Mouse (Mus musculus) liver, adult 2 months (tissue): ENCODE data around the gene Purb. TPM values are rescaled to one million over a fixed set of nuclear protein-coding genes. Genes with fewer than 3 reads are reported as not detected.

ENCODE experiments used
- DNase-seq: peaks from one replicate; pipeline ENCODE4 v3.0.0-alpha.2; 2011; ENCODE audit warnings: low read depth, low spot score; ENCODE audit errors: extremely low read depth
- H3K27ac ChIP-seq: fragments of 200-500 bp; replicated peaks from 2 replicates; pipeline ENCODE4 v1.5.1; 2012; ENCODE audit warnings: low read depth, mild to moderate bottlenecking, control low read depth, inconsistent platforms, low read length; ENCODE audit not compliant: insufficient read depth
- H3K27me3 ChIP-seq: fragments of 200-500 bp; 2 replicates; pipeline ENCODE4 v1.6.1; 2012; ENCODE audit warnings: mild to moderate bottlenecking, moderate library complexity, low read length, inconsistent platforms; ENCODE audit not compliant: control insufficient read depth, insufficient read depth
- H3K36me3 ChIP-seq: fragments of 200-500 bp; 2 replicates; pipeline ENCODE4 v1.6.1; 2012; ENCODE audit warnings: low read length, inconsistent platforms; ENCODE audit not compliant: control insufficient read depth, insufficient read depth
- H3K4me1 ChIP-seq: fragments of 200-500 bp; 2 replicates; pipeline ENCODE4 v1.6.1; 2011; ENCODE audit warnings: low read length; ENCODE audit not compliant: control insufficient read depth, insufficient read depth
- H3K4me3 ChIP-seq: fragments of 200-500 bp; 2 replicates; pipeline ENCODE4 v1.5.1; 2011; ENCODE audit warnings: low read depth, mild to moderate bottlenecking, control low read depth, low read length, moderate library complexity; ENCODE audit not compliant: insufficient read depth
- H3K79me2 ChIP-seq: fragments of 200-500 bp; 2 replicates; pipeline ENCODE4 v1.6.1; 2012; ENCODE audit warnings: inconsistent platforms, mild to moderate bottlenecking, low read length, moderate library complexity; ENCODE audit not compliant: control insufficient read depth, insufficient read depth
- H3K9ac ChIP-seq: fragments of 200-500 bp; 2 replicates; pipeline ENCODE4 v1.6.1; 2012; ENCODE audit warnings: low read depth, mild to moderate bottlenecking, control low read depth, inconsistent platforms, low read length
- CTCF ChIP-seq: fragments of 200-500 bp; IDR thresholded peaks from 2 replicates; pipeline ENCODE4 v1.5.1; 2011; ENCODE audit warnings: low read depth, low read length, control low read depth
- POLR2A ChIP-seq: fragments of 200-500 bp; IDR thresholded peaks from 2 replicates; pipeline ENCODE4 v1.6.1; 2011; ENCODE audit warnings: low read length, control low read depth; ENCODE audit not compliant: insufficient read depth; ENCODE audit errors: extremely low read depth
- WGBS: fragments of 180-500 bp; shearing (Covaris S2); methylation state at CpG from one replicate; pipeline ENCODE4 v1.1.7; 2018; 5-methylcytosine and 5-hydroxymethylcytosine counted together
- polyA plus RNA-seq: library from polyadenylated mRNA; depleted of rRNA; stranded (reverse); fragments of >200 nt; gene quantifications from 2 replicates; pipeline ENCODE4 v1.2.3, GENCODE M21; 2012
- total RNA-seq: library from RNA; depleted of rRNA; stranded (reverse); fragments of >200 nt; gene quantifications from 2 replicates; pipeline ENCODE4 v1.2.3, GENCODE M21; 2014

Purb gene
- total and polyA plus RNA-seq, 2 experiments, result 2.5 to 11.2 TPM

DNA sequence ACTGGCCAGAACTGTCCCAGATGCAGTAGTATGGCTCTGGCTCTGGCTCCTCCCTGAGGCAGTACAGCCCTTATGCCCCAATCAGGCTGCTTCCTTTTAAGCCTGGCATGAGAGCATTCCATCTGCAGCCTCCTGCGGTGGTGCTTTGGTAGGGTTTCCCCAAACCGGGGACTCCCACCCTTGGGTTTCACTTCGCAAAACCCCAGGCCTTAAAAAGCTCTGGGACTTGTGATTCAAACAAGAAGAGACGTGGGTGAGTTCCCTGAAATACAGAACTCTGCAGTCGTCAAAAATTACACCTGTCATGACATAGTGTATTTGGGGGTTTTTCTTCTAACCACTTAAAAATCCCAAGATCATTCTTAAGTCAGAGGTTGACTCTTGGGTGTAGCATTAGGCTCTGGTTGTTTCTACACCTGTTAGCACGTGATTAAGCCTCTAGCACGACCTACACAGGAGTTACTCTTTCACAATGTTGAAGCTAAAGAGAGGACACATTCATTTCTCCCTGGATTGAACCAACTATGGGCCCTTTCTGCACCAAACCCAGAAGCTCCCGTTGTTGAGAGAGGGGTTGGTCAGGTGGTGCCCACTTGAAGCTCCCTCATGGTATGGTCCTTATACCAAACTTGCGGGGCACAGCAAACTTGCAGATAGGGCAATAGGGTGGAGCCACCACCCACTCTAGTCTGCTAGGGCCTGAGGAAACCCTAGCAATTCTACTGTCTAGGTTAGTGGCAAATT is 47.2 kb upstream of the Purb start:
- H3K27me3 ChIP-seq, result no peaks in the 10 kb centered on the region
- no peak for TF ChIP-seq POLR2A
- TF ChIP-seq CTCF, result no peak
- no peaks in the 10 kb centered on the region for H3K79me2 ChIP-seq
- H3K27ac ChIP-seq, result no peak overlapping the region
- no peak overlapping the region for H3K9ac ChIP-seq
- no peak for DNase-seq
- no peak overlapping the region for H3K4me3 ChIP-seq
- 80% methylated on average over 9 of the region's 9 CpGs for WGBS
- H3K36me3 ChIP-seq, result peaks cover 23% of the 10 kb centered on the region
- no peaks in the 10 kb centered on the region; the same call in 1 of the 2 replicates for H3K4me1 ChIP-seq

DNA sequence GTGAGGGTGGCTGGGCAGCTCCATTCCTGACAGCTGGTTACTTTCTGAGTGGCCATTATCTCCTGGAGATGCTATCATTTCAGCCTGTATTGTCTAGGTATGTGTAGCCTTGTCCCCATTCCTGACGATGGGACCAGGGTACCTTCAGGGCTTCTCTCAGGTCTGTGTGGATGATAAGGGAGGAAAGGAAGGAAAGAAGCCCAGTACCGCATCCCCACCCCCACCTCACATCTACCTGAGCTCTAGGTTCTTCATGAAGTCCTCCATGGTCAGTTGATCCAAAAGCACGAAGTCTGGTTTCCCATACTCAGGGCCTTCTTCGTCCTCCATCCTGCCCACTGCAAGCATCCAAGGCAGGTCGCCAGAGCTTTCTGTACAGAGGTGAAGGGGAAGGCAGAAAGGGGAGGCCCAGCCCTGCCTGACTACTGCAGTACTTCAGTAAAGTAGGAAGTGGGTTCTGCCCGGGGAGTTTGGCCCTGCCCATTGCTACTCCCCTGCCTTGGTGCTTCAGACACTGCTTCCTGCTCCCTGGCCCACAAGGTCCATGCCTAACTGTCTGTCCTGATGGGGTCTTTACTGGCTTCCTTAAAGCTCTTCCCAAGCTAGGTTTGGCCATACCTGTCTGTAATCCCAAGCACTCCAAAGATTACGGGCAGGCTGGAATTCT is 44.9 kb upstream of the Purb start, which contains the start of gene Myo1g:
TSS of gene Myo1g (minus strand) at position 459 of the 667 bp plus-strand sequence.
- H3K4me1 ChIP-seq, result no peaks in the 10 kb centered on the region
- DNase-seq, result no peak
- H3K9ac ChIP-seq, result peak within 1 kb of the TSS; percentile 39
- H3K27ac ChIP-seq, result no peak within 1 kb of the TSS
- H3K4me3 ChIP-seq, result peak within 1 kb of the TSS; percentile 27; the same call in 1 of the 2 replicates
- no peaks in the 10 kb centered on the region for H3K79me2 ChIP-seq
- WGBS, result 76% methylated on average over 7 of the region's 7 CpGs
- H3K27me3 ChIP-seq, result no peaks in the 10 kb centered on the region
- H3K36me3 ChIP-seq, result peaks cover 12% of the 10 kb centered on the region
- no peak for TF ChIP-seq POLR2A

DNA sequence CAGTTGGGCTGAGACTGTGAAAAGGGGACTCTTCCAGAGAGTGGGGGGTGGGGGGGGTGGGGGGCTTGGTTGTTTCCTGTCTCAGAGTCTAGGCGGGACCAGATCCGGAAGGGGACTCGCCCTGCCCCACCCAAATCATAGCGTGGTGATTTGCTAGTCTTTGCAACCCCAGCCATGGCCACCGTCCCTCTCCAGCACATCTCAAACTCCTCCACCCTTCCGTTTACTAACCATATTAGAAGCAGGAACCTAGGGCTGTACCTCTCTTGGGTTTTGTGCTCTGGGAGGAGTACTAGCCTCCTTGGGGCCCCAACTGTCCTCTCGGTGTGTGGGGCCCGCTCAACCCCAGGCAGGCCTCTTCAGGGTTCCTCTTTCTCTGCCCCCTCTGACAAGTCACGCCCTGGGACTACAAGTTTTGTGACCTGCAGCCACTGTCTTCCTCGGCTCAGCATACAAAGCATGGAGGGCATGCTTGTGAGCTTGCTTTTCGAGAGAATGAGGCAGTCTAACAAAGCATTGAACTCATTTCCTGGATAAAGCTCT is 43.8 kb upstream of the Purb start:
- WGBS, result 84% methylated on average over 11 of the region's 11 CpGs
- Histone ChIP-seq H3K36me3 (peaks cover 1% of the 10 kb centered on the region; the same call in 1 of the 2 replicates), H3K4me1 (no peaks in the 10 kb centered on the region), H3K27ac (no peak overlapping the region), H3K27me3 (no peaks in the 10 kb centered on the region), H3K9ac (no peak overlapping the region; the same call in 1 of the 2 replicates), H3K4me3 (no peak overlapping the region), H3K79me2 (no peaks in the 10 kb centered on the region)
- no peak for DNase-seq
- TF ChIP-seq POLR2A, result no peak
- TF ChIP-seq CTCF, result no peak

DNA sequence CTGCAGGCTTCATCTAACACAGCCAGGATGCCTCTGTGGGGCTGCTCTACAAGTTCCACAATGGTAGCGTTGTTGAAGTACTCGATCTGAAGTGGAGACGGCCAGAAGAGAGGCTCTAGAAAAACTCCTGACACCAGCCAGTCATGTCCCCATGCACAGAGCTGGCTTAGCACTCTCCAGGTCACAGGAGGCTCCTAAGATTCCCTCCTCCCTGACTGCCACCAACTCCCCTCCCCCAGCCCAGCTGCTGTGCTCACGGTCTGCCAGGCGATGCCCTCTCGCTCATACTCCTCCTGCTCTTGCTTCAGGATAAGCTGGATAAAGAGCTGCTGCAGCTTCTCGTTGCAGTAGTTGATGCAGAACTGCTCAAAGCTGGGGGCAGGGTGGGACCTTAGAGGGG is 39.1 kb upstream of the Purb start:
- 73% methylated on average over 7 of the region's 7 CpGs for WGBS
- H3K27me3 ChIP-seq, result no peaks in the 10 kb centered on the region
- no peak overlapping the region for H3K27ac ChIP-seq
- H3K79me2 ChIP-seq, result no peaks in the 10 kb centered on the region
- no peaks in the 10 kb centered on the region for H3K36me3 ChIP-seq
- no peaks in the 10 kb centered on the region for H3K4me1 ChIP-seq
- DNase-seq, result no peak
- no peak overlapping the region for H3K4me3 ChIP-seq
- TF ChIP-seq CTCF (no peak), POLR2A (no peak)
- H3K9ac ChIP-seq, result no peak overlapping the region

DNA sequence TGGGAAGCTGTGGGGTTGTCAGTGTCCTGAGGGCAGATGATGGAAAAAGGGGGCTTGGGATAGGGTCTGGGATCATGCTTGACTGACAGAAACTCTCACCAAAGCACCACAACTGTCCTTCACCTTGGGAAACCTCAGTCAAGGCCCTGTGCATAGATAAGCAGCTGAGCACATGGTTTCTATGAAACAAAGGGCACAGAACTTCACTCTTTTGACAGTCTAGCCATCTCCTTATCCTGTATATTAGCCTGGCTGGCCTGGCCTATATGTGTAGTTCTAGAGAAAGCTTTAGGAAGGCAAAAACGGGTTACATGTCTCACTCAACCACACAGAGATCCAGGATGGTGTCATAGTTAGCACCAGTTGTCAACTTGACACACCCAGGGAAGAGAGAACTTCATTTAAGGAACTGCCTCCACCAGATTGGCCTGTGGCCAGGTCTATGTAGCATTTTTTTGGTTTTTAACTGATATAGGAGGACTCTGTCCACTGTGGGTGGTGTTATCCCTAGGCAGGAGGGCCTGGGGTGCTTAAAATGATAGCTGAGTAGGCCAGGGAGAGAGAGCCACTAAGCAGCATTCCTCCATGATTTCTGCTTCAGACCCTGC is 32.7 kb upstream of the Purb start:
- no peak for DNase-seq
- WGBS, result 38% methylated on average over 1 of the region's 1 CpGs
- Histone ChIP-seq H3K36me3 (no peaks in the 10 kb centered on the region), H3K9ac (no peak overlapping the region), H3K4me3 (no peak overlapping the region), H3K4me1 (no peaks in the 10 kb centered on the region), H3K27me3 (no peaks in the 10 kb centered on the region), H3K79me2 (no peaks in the 10 kb centered on the region), H3K27ac (no peak overlapping the region)
- TF ChIP-seq CTCF (no peak), POLR2A (no peak)
